Mouse (Mus musculus) midbrain, embryonic 15.5 days (tissue): ENCODE data around the gene Frem1. TPM values are rescaled to one million over a fixed set of nuclear protein-coding genes. Genes with fewer than 3 reads are reported as not detected.
A peak's percentile ranks its signal among the peaks of the same experiment; 100 is the strongest.

Source experiments
- ATAC-seq: fragments of 200-750 bp; cut with Nextera tagmentation; replicated peaks from 2 replicates; pipeline ENCODE4 v1.8.0; 2017; ENCODE audit warnings: moderate TSS enrichment
- H3K27ac ChIP-seq: fragments of 300-500 bp; sonication (generic); 2 replicates; pipeline ENCODE4 v1.5.1; 2015; ENCODE audit warnings: mild to moderate bottlenecking, inconsistent platforms
- H3K27me3 ChIP-seq: fragments of 300-500 bp; sonication (generic); replicated peaks from 2 replicates; pipeline ENCODE4 v1.6.1; 2015; ENCODE audit warnings: inconsistent platforms
- H3K36me3 ChIP-seq: fragments of 300-500 bp; sonication (generic); replicated peaks from 2 replicates; pipeline ENCODE4 v1.6.1; 2015; ENCODE audit warnings: inconsistent platforms
- H3K4me1 ChIP-seq: fragments of 300-500 bp; sonication (generic); 2 replicates; pipeline ENCODE4 v1.6.1; 2015; ENCODE audit warnings: inconsistent platforms
- H3K4me2 ChIP-seq: fragments of 300-500 bp; sonication (generic); 2 replicates; pipeline ENCODE4 v1.6.1; 2015; ENCODE audit warnings: inconsistent platforms, mild to moderate bottlenecking, moderate library complexity
- H3K4me3 ChIP-seq: fragments of 300-500 bp; sonication (generic); 2 replicates; pipeline ENCODE4 v1.5.1; 2015; ENCODE audit warnings: mild to moderate bottlenecking, inconsistent platforms
- H3K9ac ChIP-seq: fragments of 300-500 bp; sonication (generic); 2 replicates; pipeline ENCODE4 v1.6.1; 2015; ENCODE audit warnings: mild to moderate bottlenecking, inconsistent platforms
- H3K9me3 ChIP-seq: fragments of 300-500 bp; sonication (generic); 2 replicates; pipeline ENCODE4 v1.6.1; 2016; ENCODE audit warnings: inconsistent platforms
- whole genome bisulfite sequencing: fragments of 180-500 bp; shearing (Covaris S2); methylation state at CpG from one replicate; pipeline ENCODE4 v1.1.7; 2015; ENCODE audit warnings: mixed read lengths; 5-methylcytosine and 5-hydroxymethylcytosine counted together
- polyA plus RNA-seq: library from polyadenylated mRNA; unstranded; fragments of >200 nt; fragmentation: Nextera tagmentation; extraction: Ambion mirVana; gene quantifications from 2 replicates; pipeline ENCODE4 v1.2.1, GENCODE M21; 2015

Frem1 gene
- polyA plus RNA-seq, 1 experiment from 2014 or later, result 1.7 TPM

DNA sequence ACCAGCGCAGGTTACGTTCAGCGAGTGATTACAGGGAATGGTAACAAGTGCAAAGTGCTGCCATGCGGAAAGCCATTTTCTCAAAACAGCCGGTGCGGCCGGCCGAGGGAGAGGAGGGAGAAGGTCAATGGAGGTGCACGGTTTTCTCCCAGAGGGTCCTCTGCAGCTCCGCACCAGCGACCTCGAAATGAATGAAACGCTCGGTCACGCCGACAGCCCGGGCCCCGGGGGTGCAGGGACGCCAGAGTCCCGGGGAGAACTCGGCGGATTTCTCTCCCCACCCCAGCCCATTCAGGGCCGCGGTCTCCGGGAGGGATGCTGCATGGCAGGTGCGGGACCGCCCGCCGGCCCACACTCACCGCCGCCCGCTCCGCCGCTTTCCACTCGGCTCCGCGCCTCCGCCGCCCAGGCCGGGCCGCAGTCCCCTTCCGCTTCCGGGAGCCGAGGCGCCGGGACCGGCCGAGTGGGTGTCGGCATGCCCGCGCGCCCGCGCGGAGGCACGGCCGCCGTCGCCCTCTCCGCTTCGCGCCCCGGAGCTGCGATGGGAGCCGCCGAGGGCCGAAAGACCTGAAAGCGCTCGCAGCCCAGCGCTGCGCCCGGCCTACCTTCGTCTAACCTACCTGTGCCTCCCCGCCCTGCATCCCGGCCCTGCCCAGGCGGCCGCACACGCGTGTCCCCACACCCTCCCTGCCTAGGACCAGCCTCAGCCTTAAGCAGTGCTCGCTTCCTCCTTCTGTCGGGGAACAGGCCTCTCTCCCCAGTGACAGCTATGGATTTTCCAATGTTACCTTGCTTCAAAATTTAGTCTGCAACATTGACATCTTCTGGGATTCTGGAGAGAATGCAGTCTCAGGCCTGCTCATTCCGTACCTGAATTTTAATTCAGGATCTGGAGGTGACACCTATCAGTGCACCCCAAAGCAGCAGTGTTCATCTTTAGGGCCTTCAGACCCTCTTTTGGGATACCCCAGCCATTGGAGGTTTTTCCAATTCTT is 192.7 kb downstream of the Frem1 start, which contains the start of gene Zdhhc21:
Zdhhc21 (minus strand) TSS at position 828 of the 995 bp plus-strand sequence.
- peak within 1 kb of the TSS; percentile 70 for H3K4me2 ChIP-seq
- H3K27me3 ChIP-seq, result no peaks in the 10 kb centered on the region
- ATAC-seq, result peak; percentile 94
- peak within 1 kb of the TSS; percentile 93 for H3K27ac ChIP-seq
- peaks cover 21% of the 10 kb centered on the region for H3K4me1 ChIP-seq
- under 1% methylated on average over 77 of the region's 82 CpGs for WGBS
- no peaks in the 10 kb centered on the region for H3K36me3 ChIP-seq
- H3K4me3 ChIP-seq, result peak within 1 kb of the TSS; percentile 64
- no peaks in the 10 kb centered on the region for H3K9me3 ChIP-seq
- H3K9ac ChIP-seq, result peak within 1 kb of the TSS; percentile 79

DNA sequence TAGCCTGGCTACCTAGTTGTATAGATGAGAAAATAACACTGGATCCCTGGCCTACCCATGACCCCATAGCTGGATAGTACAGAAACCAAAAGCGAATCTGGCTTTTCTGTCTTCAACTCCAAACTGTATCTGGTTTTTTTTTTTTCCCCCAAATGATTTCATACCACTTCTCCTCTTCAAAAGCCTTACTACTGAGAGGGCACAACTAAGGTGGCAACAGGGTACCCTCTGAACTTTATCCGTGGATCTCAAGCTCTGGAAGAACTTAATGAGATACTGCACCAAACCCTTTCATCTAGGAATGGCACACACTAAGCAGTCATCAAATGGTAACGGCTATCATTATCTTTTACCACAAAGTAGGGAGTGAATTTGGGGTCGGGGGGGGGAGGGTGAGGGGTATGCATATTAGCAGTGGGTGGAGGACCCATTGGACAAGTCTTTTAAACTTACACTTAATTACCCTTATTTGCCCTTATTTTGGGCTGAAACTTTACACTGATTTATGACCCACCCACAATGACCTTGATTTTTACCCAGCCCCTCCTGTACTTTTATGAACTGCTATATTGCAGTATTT is 193.6 kb downstream of the Frem1 start:
- 22% methylated on average over 4 of the region's 4 CpGs for WGBS
- no peak for ATAC-seq
- H3K27ac ChIP-seq, result peak overlapping the region; percentile 93

DNA sequence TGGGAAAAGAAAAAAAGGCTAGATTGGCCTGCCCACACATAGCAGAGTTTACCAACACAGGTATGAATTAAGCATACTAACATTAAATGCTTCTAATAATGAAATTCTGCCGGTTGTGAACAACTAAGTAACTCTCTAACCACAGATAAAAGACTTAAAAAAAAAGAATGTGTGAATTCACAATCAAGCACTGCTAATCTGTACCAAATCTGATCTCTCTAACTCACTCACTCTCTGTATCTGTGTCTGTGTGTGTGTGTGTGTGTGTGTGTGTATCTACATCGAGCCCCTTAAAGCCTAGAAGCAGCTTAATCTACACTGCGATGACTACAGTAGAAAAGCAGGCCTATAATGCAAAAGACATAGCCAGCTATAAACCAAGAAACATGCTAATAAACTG is 195.2 kb downstream of the Frem1 start:
- Histone ChIP-seq H3K9me3 (no peaks in the 10 kb centered on the region), H3K4me1 (peaks cover 21% of the 10 kb centered on the region), H3K4me3 (no peak overlapping the region), H3K9ac (no peak overlapping the region), H3K27me3 (no peaks in the 10 kb centered on the region), H3K36me3 (no peaks in the 10 kb centered on the region), H3K4me2 (no peak overlapping the region), H3K27ac (no peak overlapping the region)
- no peak for ATAC-seq
- WGBS, result 89% methylated on average over 3 of the region's 3 CpGs

More for the DNA sequence above, 193.6 kb downstream of the Frem1 start:
- H3K4me1 ChIP-seq, result peaks cover 21% of the 10 kb centered on the region
- peak overlapping the region; percentile 79 for H3K9ac ChIP-seq
- no peaks in the 10 kb centered on the region for H3K36me3 ChIP-seq
- H3K9me3 ChIP-seq, result no peaks in the 10 kb centered on the region
- peak overlapping the region; percentile 70 for H3K4me2 ChIP-seq
- H3K27me3 ChIP-seq, result no peaks in the 10 kb centered on the region
- peak overlapping the region; percentile 64 for H3K4me3 ChIP-seq

DNA sequence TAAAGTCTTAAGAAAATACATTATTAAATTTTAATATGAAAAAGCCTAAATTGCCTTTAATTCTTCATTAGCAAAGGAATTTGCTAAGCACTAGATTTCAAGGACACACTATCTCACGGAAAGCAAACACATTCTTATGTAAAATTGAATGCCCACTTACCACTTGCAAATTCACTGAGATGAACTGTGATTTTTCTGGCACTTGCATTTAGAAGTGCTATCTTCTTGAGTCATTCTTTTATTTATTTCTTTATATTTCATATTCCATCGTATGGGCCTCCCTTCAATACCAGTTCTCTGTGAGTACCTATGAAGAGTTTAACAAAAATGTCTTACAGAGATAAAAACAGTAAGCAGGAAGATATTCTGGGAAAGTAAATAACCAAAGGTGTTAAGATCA is 198.3 kb downstream of the Frem1 start:
- Histone ChIP-seq H3K9ac (no peak overlapping the region), H3K9me3 (no peaks in the 10 kb centered on the region), H3K4me2 (no peak overlapping the region), H3K27ac (no peak overlapping the region), H3K4me3 (no peak overlapping the region), H3K27me3 (no peaks in the 10 kb centered on the region), H3K4me1 (peaks cover 12% of the 10 kb centered on the region), H3K36me3 (no peaks in the 10 kb centered on the region)
- no peak for ATAC-seq
- 77% methylated on average over 2 of the region's 2 CpGs for WGBS

DNA sequence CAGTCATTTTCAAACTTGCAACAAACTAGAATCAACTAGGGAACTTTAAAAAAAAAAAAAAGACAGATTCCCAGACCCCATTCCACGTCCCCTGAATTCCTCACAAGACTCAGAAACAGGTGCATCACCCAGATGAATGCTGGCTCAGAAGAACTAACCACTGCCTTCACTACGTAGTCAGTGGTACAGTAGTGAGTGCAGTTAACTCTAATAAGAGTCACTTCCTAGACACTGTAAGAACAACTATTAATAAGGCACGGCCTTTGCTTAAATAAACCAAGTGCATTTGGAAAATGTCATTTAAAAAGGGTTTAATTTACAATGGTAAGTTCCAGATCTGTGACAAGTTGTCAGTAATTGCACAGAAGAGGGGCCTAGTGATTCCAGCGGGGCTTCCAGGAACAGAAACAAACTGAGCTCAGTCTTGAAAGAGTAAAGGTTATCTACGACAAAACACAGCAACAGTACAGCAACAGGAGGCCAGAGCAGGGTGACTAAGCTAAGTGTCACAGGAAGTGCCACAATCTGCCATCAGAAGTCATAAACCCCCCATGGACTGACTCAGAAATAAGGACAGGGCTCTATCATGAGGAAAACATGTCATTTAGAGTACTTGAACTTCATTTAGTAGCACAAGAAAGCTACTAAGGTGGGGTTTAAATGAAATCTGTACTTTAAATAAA is 203.4 kb downstream of the Frem1 start:
- Histone ChIP-seq H3K4me2 (no peak overlapping the region), H3K9ac (no peak overlapping the region), H3K9me3 (no peaks in the 10 kb centered on the region), H3K36me3 (no peaks in the 10 kb centered on the region), H3K27ac (no peak overlapping the region), H3K27me3 (no peaks in the 10 kb centered on the region), H3K4me3 (no peak overlapping the region), H3K4me1 (no peaks in the 10 kb centered on the region)
- no peak for ATAC-seq
- whole genome bisulfite sequencing, result 54% methylated on average over 5 of the region's 5 CpGs

Other genes with a start within 250 kb of the Frem1 start
- 16.9 and 18.8 TPM in 2 replicates for gene Zdhhc21, start 192.4 kb downstream of the Frem1 start, polyA plus RNA-seq
- gene Cer1, start 167.2 kb downstream of the Frem1 start, polyA plus RNA-seq, result not detected in 2 replicates